Mouse (Mus musculus): ENCODE results near the gene Hnrnpll.

- no peak for TF ChIP-seq CTCF (IDR thresholded peaks at IDR 0.05; ENCODE audit: borderline replicate concordance, extremely low read depth, insufficient read depth, insufficient read length)
- TF ChIP-seq POLR2A (IDR thresholded peaks at IDR 0.05; ENCODE audit: borderline replicate concordance, extremely low read depth, insufficient read depth, insufficient read length, poor library complexity, severe bottlenecking) = no peak
Measured at GRCm38 (mm10) chr17:80053931-80054734, 8.0 kb downstream of the Hnrnpll start.
